Mouse (Mus musculus): ENCODE data around the gene Gm47841. TPM values are rescaled to one million over a fixed set of nuclear protein-coding genes. Genes with fewer than 3 reads are reported as not detected.

Gm47841 gene
- total and polyA plus RNA-seq, 3 experiments = not detected

DNA sequence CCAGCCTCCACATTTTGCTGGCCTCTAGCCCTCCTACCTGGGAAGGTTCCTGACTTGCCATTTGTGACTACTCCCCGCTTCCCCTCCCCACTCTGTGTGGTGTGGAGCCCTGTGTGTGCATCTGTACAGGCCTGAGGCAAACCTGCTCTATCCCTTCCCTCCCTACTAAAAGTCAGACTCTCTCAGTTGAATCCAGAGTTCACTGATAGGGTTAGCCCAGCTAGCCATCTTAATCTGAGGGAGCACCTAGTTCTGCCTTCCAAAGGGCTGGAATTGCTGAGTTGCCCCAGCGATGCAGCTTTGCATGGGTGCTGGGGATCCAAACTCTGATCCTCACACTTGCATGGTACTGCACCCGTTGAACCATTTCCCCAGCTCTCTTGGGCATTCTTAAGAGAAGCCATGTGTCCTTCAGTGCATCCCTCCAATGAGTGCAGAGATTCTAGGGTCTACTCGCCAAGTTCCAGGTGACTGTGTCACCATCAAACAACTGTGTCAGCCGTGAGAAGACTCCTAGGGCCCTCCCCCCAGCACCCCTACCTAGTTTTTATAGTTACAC lies 1.2 kb upstream of the Gm47841 start:
- H3K36me3 ChIP-seq (ENCODE audit: control insufficient read depth in 1 of 2, insufficient read depth in 2 of 2, low read length in 2 of 2) = no peaks in the 10 kb centered on the region
- no peaks in the 10 kb centered on the region for H3K9me3 ChIP-seq (replicated peaks; ENCODE audit: insufficient read depth, low read length)
- no peak overlapping the region for H3K9ac ChIP-seq (ENCODE audit: control insufficient read depth, low read depth, low read length, poor library complexity, severe bottlenecking)
- no peaks in the 10 kb centered on the region for H3K79me2 ChIP-seq (ENCODE audit: control insufficient read depth, insufficient read depth, low read length, poor library complexity)
- no peak for DNase-seq (ENCODE audit: low read depth, low spot score)
- no peak overlapping the region for H3K4me3 ChIP-seq (ENCODE audit: control insufficient read depth in 1 of 2, insufficient read depth in 1 of 2, low read depth in 2 of 2, low read length in 2 of 2)
- no peaks in the 10 kb centered on the region for H3K4me1 ChIP-seq (ENCODE audit: control insufficient read depth in 1 of 2, insufficient read depth in 2 of 2, low read length in 2 of 2)
- TF ChIP-seq E2F4 (IDR thresholded peaks at IDR 0.05; ENCODE audit: borderline replicate concordance, low read depth, low read length) (no peak), TCF12 (IDR thresholded peaks at IDR 0.05; ENCODE audit: low read depth, low read length) (no peak), UBTF (IDR thresholded peaks at IDR 0.05; ENCODE audit: borderline replicate concordance, insufficient read depth, low read depth, low read length) (no peak), NELFE (IDR thresholded peaks at IDR 0.05; ENCODE audit: low read depth, low read length) (no peak), MAX (IDR thresholded peaks at IDR 0.05; ENCODE audit: low read length) (no peak), NRF1 (IDR thresholded peaks at IDR 0.05; ENCODE audit: insufficient read depth, low read depth, low read length, poor library complexity, severe bottlenecking) (no peak), POLR2AphosphoS2 (IDR thresholded peaks at IDR 0.05; ENCODE audit: low read length) (no peak), ZMIZ1 (IDR thresholded peaks at IDR 0.05; ENCODE audit: low read depth, low read length) (no peak), POLR2A (IDR thresholded peaks at IDR 0.05; ENCODE audit: control insufficient read depth in 1 of 2, insufficient read depth in 1 of 2, low read depth in 1 of 2, low read length in 2 of 2, poor library complexity in 1 of 2) (no peak), ELF1 (IDR thresholded peaks at IDR 0.05; ENCODE audit: low read depth, low read length) (no peak), MYB (IDR thresholded peaks at IDR 0.05; ENCODE audit: low read depth, low read length) (no peak), CTCF (IDR thresholded peaks at IDR 0.05 in 2 of 3, conservative IDR thresholded peaks at IDR 0.05 in 1 of 3; ENCODE audit: control insufficient read depth in 1 of 3, insufficient read depth in 1 of 3, low read depth in 2 of 3, low read length in 3 of 3, poor library complexity in 1 of 3, severe bottlenecking in 1 of 3) (no peak), TBP (IDR thresholded peaks at IDR 0.05; ENCODE audit: low read depth, low read length) (no peak), CHD2 (IDR thresholded peaks at IDR 0.05; ENCODE audit: low read length) (no peak)
- H3K27ac ChIP-seq (ENCODE audit: control insufficient read depth, low read depth, low read length) = no peak overlapping the region
- no peaks in the 10 kb centered on the region for H3K27me3 ChIP-seq (ENCODE audit: control insufficient read depth in 1 of 2, insufficient read depth in 2 of 2, low read length in 2 of 2)

DNA sequence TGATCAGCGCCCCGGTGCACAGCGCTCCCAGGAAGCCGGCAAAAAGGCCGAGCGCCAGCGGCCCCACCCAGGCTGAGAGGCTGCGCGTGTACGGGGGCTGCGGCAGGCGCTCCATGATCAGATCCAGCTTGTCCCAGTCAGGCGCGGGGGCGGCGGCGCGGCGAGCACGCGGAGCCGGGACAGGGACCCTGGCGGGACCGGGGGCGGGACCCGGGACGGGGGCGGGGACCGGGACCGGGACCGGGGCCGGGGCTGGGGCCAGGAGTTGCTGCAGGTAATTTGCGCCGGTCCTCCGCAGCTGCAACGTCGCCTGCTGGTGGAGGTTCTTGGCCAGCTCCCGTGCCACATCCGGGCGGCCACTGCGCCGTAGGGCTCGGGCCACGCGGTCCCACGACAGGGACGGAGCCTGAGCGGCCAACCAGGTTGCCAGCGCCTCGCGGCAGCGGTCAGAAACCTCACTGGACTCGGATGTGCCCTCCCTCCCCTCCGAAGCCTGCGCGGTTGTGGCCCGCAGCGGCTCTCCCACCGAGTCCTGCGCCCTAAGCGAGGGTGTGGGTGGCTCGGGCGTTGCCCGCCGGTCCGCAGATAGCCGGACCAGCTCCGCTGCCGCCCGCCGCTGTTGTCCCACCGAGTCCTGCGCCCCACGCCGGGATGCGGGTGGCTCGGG lies 537 bp downstream of the Gm47841 start:
- no peaks in the 10 kb centered on the region for H3K27me3 ChIP-seq (ENCODE audit: control insufficient read depth in 1 of 2, insufficient read depth in 2 of 2, low read length in 2 of 2)
- no peak overlapping the region for H3K9ac ChIP-seq (ENCODE audit: control insufficient read depth, low read depth, low read length, poor library complexity, severe bottlenecking)
- no peak overlapping the region for H3K4me3 ChIP-seq (ENCODE audit: control insufficient read depth in 1 of 2, insufficient read depth in 1 of 2, low read depth in 2 of 2, low read length in 2 of 2)
- TF ChIP-seq BHLHE40 (IDR thresholded peaks at IDR 0.05; ENCODE audit: borderline replicate concordance, low read depth, low read length) (no peak), MYC (IDR thresholded peaks at IDR 0.05; ENCODE audit: low read depth, low read length) (no peak), ETS1 (IDR thresholded peaks at IDR 0.05; ENCODE audit: low read depth, low read length) (no peak), SIN3A (IDR thresholded peaks at IDR 0.05; ENCODE audit: low read length) (no peak), MEF2A (IDR thresholded peaks at IDR 0.05; ENCODE audit: extremely low read depth, insufficient replicate concordance, low read depth, low read length, poor library complexity, severe bottlenecking) (no peak), UBTF (IDR thresholded peaks at IDR 0.05; ENCODE audit: borderline replicate concordance, insufficient read depth, low read depth, low read length) (no peak), SMC3 (IDR thresholded peaks at IDR 0.05; ENCODE audit: low read depth, low read length) (no peak), ZNF384 (IDR thresholded peaks at IDR 0.05; ENCODE audit: low read depth, low read length) (no peak), RCOR1 (IDR thresholded peaks at IDR 0.05; ENCODE audit: low read depth, low read length) (no peak), POLR2AphosphoS5 (IDR thresholded peaks at IDR 0.05; ENCODE audit: borderline replicate concordance, low read depth, low read length) (no peak), TBP (IDR thresholded peaks at IDR 0.05; ENCODE audit: low read depth, low read length) (no peak), EP300 (IDR thresholded peaks at IDR 0.05; ENCODE audit: low read depth in 1 of 2, low read length in 2 of 2) (no peak), CHD1 (IDR thresholded peaks at IDR 0.05; ENCODE audit: low read depth, low read length) (no peak), ZC3H11A (IDR thresholded peaks at IDR 0.05; ENCODE audit: low read depth, low read length) (no peak), MAZ (IDR thresholded peaks at IDR 0.05; ENCODE audit: low read depth, low read length) (no peak), E2F4 (IDR thresholded peaks at IDR 0.05; ENCODE audit: borderline replicate concordance, low read depth, low read length) (no peak), CTCF (IDR thresholded peaks at IDR 0.05 in 2 of 3, conservative IDR thresholded peaks at IDR 0.05 in 1 of 3; ENCODE audit: control insufficient read depth in 1 of 3, insufficient read depth in 1 of 3, low read depth in 2 of 3, low read length in 3 of 3, poor library complexity in 1 of 3, severe bottlenecking in 1 of 3) (no peak), JUND (IDR thresholded peaks at IDR 0.05; ENCODE audit: low read depth, low read length) (no peak), TAL1 (IDR thresholded peaks at IDR 0.05; ENCODE audit: low read length) (no peak)
- no peaks in the 10 kb centered on the region for H3K36me3 ChIP-seq (ENCODE audit: control insufficient read depth in 1 of 2, insufficient read depth in 2 of 2, low read length in 2 of 2)
- DNase-seq (ENCODE audit: low read depth, low spot score) = no peak
- H3K27ac ChIP-seq (ENCODE audit: control insufficient read depth, low read depth, low read length) = no peak overlapping the region
- H3K9me3 ChIP-seq (replicated peaks; ENCODE audit: insufficient read depth, low read length) = no peaks in the 10 kb centered on the region
- no peaks in the 10 kb centered on the region for H3K4me1 ChIP-seq (ENCODE audit: control insufficient read depth in 1 of 2, insufficient read depth in 2 of 2, low read length in 2 of 2)
- no peaks in the 10 kb centered on the region for H3K79me2 ChIP-seq (ENCODE audit: control insufficient read depth, insufficient read depth, low read length, poor library complexity)
